Mouse (Mus musculus): Measurements from ENCODE around the gene Cds2. TPM values are rescaled to one million over a fixed set of nuclear protein-coding genes. Genes with fewer than 3 reads are reported as not detected.
"Not testable (repeated sequence)": the region's sequence is repeated elsewhere in the genome, so short reads cannot be mapped to it uniquely, and the experiment has no call there.

Cds2 gene
- 17.1 and 20.7 TPM in 2 replicates for polyA plus RNA-seq (2014; fragmentation: Nextera tagmentation; extraction: Ambion mirVana)

DNA sequence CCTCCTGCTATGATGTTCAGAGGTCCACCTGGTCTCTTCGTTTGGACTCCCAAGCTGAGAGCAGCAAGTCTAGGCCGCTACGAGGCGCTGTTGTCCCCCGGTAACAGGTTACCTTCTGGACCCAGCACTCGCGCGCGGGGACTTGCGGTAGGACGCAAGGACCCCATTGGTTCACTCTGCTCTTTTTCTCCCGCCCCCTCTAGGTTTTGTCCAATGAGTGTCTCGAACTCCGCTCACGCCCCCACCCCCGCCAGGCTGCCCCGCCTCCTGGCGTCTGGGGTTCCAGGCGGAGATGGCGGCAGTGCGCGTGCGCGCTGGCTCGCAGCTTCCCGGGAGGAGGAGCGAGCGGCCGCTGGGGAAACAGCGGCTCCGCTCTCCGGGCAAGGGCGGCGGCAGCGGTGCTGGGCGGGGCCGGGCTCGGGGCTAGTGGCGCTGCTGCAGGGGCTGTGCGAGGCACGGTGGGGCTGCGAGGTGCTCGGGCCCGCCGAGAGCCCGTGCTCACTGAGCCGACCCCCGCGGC, at the start of gene Cds2:
TSS of gene Cds2 (plus strand) at position 270 of the 520 bp plus-strand sequence.
- peak; percentile 98 for ATAC-seq (ENCODE audit: insufficient read depth)
- TF ChIP-seq CTCF (IDR thresholded peaks at IDR 0.05; ENCODE audit: low read depth), result peak; percentile 83
- Histone ChIP-seq H3K27me3 (ENCODE audit: insufficient read depth, low read length) (no peaks in the 10 kb centered on the region), H3K9me3 (ENCODE audit: low read depth, low read length) (no peaks in the 10 kb centered on the region), H3K9ac (peak within 1 kb of the TSS; percentile 86), H3K4me1 (ENCODE audit: insufficient read depth) (peaks cover 6% of the 10 kb centered on the region; the same call in 1 of the 2 replicates), H3K4me3 (ENCODE audit: low read depth, low read length) (peak within 1 kb of the TSS; percentile 90), H3K36me3 (ENCODE audit: insufficient read depth) (no peaks in the 10 kb centered on the region), H3K4me2 (peak within 1 kb of the TSS; percentile 80), H3K27ac (ENCODE audit: low read depth) (peak within 1 kb of the TSS; percentile 75; the same call in 1 of the 2 replicates)
- WGBS, result under 1% methylated on average over 49 of the region's 49 CpGs
- DNase-seq, result peak; percentile 99

DNA sequence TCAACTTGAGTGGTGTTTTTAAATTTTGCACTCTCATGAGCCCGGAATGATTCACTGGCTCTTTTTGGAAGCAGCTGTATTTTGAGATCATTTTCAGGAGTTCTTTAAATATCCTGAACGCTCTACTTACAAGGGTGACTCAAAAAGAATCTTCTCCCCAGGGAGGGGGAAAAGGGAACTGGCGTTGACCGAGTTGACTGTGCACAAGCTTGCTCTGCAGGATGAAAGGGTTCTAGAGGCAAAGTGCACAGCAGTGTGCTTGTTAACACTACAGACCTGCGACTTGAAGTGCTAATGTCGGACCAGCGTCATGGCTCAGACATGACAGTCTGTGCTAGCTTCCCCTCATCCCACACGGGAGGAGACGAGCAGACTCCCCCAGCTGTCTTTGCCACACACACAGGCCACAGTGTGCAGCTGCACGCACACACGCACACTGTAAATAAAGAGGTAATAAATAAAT, 41.3 kb upstream of the Cds2 start:
- no peak overlapping the region for H3K9ac ChIP-seq
- no peak overlapping the region for H3K4me2 ChIP-seq
- 33% methylated on average over 11 of the region's 11 CpGs for WGBS
- ATAC-seq (ENCODE audit: insufficient read depth) (no peak), DNase-seq (peak; percentile 19)
- no peaks in the 10 kb centered on the region for H3K36me3 ChIP-seq (ENCODE audit: insufficient read depth)
- H3K9me3 ChIP-seq (ENCODE audit: low read depth, low read length), result no peaks in the 10 kb centered on the region
- no peak overlapping the region for H3K4me3 ChIP-seq (ENCODE audit: low read depth, low read length)
- no peaks in the 10 kb centered on the region for H3K4me1 ChIP-seq (ENCODE audit: insufficient read depth)
- no peak overlapping the region for H3K27ac ChIP-seq (ENCODE audit: low read depth)
- TF ChIP-seq CTCF (IDR thresholded peaks at IDR 0.05; ENCODE audit: low read depth), result no peak
- H3K27me3 ChIP-seq (ENCODE audit: insufficient read depth, low read length), result no peaks in the 10 kb centered on the region

DNA sequence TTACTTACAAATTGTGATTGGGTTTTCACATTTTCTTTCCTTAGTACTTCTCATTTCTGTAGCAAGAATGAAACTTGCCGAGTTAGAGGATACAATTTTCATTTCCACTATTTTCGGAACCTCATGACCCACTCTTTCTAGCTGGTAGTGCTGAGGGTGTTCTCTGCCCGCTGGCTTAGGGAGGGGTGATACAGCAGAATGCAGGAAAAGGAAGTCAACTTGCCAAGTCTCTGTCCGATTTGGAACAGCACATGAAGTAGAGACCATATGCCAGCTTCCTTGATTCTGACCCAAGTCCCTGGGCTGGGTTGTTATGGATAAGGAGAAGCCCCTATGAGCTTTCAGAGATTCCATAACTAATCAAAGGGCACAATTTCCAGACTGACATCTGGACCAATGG, 38.6 kb upstream of the Cds2 start:
- Histone ChIP-seq H3K27ac (ENCODE audit: low read depth) (no peak overlapping the region), H3K4me1 (ENCODE audit: insufficient read depth) (no peaks in the 10 kb centered on the region), H3K4me3 (ENCODE audit: low read depth, low read length) (no peak overlapping the region), H3K36me3 (ENCODE audit: insufficient read depth) (no peaks in the 10 kb centered on the region), H3K4me2 (no peak overlapping the region), H3K27me3 (ENCODE audit: insufficient read depth, low read length) (no peaks in the 10 kb centered on the region), H3K9ac (no peak overlapping the region), H3K9me3 (ENCODE audit: low read depth, low read length) (no peaks in the 10 kb centered on the region)
- 84% methylated on average over 4 of the region's 4 CpGs for WGBS
- TF ChIP-seq CTCF (IDR thresholded peaks at IDR 0.05; ENCODE audit: low read depth), result no peak
- no peak for ATAC-seq (ENCODE audit: insufficient read depth)
- no peak for DNase-seq

DNA sequence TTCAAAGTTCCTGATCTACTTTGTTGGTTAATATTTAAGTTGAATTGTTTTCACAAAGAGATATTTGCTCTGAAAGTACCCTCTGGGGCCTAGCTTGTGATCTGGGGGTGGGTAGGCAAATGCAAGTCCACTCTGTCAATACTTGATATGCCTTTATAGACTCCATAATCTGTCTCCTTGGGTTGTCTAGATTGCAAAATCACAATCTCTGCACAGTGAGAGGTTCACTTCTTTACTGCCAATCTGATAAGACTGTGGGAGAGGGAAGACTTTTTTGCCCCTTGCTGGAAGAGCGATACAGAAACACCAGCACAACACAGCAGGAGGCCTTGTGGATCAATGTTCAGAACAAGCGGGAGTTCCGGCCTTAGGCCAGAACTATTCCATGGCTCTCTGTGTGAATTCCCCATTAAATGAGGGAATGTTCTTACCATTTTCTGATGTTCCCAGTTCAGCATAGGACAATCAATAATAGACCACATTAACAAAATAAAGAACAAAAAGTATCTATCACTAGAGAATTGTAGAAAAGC, 30.5 kb upstream of the Cds2 start:
- Histone ChIP-seq H3K9me3 (ENCODE audit: low read depth, low read length) (no peaks in the 10 kb centered on the region), H3K27me3 (ENCODE audit: insufficient read depth, low read length) (no peaks in the 10 kb centered on the region), H3K36me3 (ENCODE audit: insufficient read depth) (no peaks in the 10 kb centered on the region), H3K4me2 (no peak overlapping the region), H3K4me1 (ENCODE audit: insufficient read depth) (no peaks in the 10 kb centered on the region), H3K27ac (ENCODE audit: low read depth) (no peak overlapping the region), H3K9ac (no peak overlapping the region), H3K4me3 (ENCODE audit: low read depth, low read length) (no peak overlapping the region)
- TF ChIP-seq CTCF (IDR thresholded peaks at IDR 0.05; ENCODE audit: low read depth), result no peak
- DNase-seq (no peak), ATAC-seq (ENCODE audit: insufficient read depth) (no peak)
- 89% methylated on average over 3 of the region's 3 CpGs for WGBS

DNA sequence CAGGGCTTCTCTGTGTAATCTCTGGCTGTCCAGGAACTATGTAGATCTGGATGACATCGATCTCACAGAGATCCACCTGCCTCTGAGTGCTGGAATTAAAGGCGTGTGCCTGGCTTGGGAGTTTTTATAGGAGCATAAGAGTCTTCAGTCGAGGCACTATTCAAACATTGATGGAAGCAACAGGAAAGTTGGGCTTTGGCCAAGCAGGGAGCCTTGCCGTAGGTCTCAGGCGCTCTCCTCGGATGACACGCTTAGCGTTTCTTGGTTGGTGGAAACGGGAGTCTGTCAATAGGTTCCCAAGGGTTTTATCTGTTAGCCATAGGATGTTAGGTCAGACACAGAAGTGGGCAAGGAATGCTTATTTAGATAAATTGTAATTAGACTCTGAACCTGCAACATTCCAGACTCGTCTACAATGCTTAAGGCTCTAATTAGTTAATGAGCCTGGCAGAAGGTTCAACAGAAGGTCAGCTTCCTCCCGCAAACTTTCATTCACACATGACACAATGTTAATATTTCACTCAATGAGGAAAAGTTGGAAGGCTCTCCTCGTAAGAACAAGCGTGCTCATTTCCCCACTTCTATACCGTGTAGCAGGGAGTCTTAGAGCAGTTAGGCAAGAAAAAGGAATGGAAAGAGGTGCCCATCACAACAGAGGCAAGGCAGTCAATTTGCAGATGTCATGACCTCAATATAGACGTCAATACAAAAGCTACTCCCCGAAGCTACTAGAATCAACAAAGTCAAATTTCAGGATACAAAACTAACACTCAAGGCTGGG, 28.8 kb upstream of the Cds2 start:
- TF ChIP-seq CTCF (IDR thresholded peaks at IDR 0.05; ENCODE audit: low read depth), result no peak
- Histone ChIP-seq H3K27ac (ENCODE audit: low read depth) (no peak overlapping the region), H3K4me2 (no peak overlapping the region), H3K9ac (no peak overlapping the region), H3K4me1 (ENCODE audit: insufficient read depth) (no peaks in the 10 kb centered on the region), H3K4me3 (ENCODE audit: low read depth, low read length) (no peak overlapping the region), H3K36me3 (ENCODE audit: insufficient read depth) (no peaks in the 10 kb centered on the region), H3K9me3 (ENCODE audit: low read depth, low read length) (no peaks in the 10 kb centered on the region), H3K27me3 (ENCODE audit: insufficient read depth, low read length) (no peaks in the 10 kb centered on the region)
- WGBS, result 47% methylated on average over 16 of the region's 16 CpGs
- DNase-seq (no peak), ATAC-seq (ENCODE audit: insufficient read depth) (no peak)

DNA sequence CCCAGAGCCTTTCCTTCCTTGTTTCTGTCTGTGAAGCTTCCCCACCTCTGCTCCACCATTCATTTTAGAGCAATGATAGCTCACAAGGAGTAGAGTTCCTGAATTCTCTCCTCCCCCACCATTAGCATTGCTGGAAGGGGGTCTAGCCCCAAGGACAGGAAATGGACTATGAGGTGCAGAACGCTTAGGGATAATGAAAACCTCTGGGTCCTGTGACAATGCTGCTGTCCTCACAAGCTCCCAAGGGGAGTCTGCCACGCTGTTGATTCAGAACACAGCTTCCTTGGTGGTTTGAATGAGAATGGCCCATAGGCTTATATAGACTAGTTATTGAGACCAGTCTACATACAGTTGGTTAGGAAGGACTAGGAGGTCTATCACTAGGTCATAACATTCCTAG, 27.7 kb upstream of the Cds2 start:
- ATAC-seq (ENCODE audit: insufficient read depth), result no peak
- 38% methylated on average over 2 of the region's 2 CpGs for WGBS
- TF ChIP-seq CTCF (IDR thresholded peaks at IDR 0.05; ENCODE audit: low read depth), result no peak

DNA sequence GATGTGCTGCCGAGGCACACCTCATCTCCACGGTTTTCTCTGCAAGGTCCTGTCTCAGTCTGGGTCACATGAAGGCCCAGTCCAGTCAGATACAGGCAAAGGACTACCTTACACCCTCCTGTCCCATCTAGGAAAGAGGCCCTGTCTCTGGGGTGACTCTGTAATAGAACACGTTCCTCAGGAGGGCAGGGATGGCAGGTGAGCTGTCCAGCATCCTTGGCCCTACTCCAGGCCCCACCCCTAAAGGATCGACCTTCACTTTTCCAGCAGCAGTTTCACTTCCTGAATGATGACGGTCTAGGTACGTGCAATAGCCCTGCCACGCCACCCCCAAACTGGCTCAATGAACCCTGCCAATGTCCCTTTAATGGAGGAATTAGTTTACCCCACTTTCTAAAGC, 27.0 kb upstream of the Cds2 start:
- ATAC-seq (ENCODE audit: insufficient read depth), result no peak

More for the DNA sequence above, 27.7 kb upstream of the Cds2 start:
- no peaks in the 10 kb centered on the region for H3K4me1 ChIP-seq (ENCODE audit: insufficient read depth)
- H3K9ac ChIP-seq, result no peak overlapping the region
- H3K4me3 ChIP-seq (ENCODE audit: low read depth, low read length), result no peak overlapping the region
- no peaks in the 10 kb centered on the region for H3K9me3 ChIP-seq (ENCODE audit: low read depth, low read length)
- no peak overlapping the region for H3K27ac ChIP-seq (ENCODE audit: low read depth)
- H3K36me3 ChIP-seq (ENCODE audit: insufficient read depth), result no peaks in the 10 kb centered on the region
- no peak overlapping the region for H3K4me2 ChIP-seq
- no peak for DNase-seq
- no peaks in the 10 kb centered on the region for H3K27me3 ChIP-seq (ENCODE audit: insufficient read depth, low read length)

DNA sequence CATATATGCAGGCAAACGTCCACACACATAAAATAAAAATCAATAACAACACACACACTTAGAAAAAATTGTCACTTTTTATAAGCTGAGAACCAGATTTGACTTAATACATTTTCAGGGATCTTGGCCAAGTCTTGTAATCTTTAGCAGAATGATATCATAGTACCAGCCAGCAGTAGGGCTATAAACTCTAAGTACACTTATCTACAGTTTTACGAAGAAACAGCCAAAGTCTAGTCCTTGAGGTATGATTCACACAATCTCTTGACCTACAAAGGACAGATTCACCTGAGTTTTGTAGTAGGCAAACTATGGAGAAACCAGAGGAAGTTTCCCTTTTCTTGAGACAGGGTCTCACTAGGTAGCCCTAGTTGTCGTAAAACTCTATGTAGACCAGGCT, 23.5 kb upstream of the Cds2 start:
- H3K9me3 ChIP-seq (ENCODE audit: low read depth, low read length); H3K4me2 ChIP-seq; DNase-seq; H3K4me3 ChIP-seq (ENCODE audit: low read depth, low read length); H3K4me1 ChIP-seq (ENCODE audit: insufficient read depth); ATAC-seq (ENCODE audit: insufficient read depth); H3K9ac ChIP-seq; H3K27me3 ChIP-seq (ENCODE audit: insufficient read depth, low read length); H3K27ac ChIP-seq (ENCODE audit: low read depth): not testable (repeated sequence)
- 83% methylated on average over 3 of the region's 3 CpGs for WGBS
- H3K36me3 ChIP-seq (ENCODE audit: insufficient read depth), result peaks cover 17% of the 10 kb centered on the region

More for the DNA sequence above, 27.0 kb upstream of the Cds2 start:
- Histone ChIP-seq H3K4me3 (ENCODE audit: low read depth, low read length) (no peak overlapping the region), H3K9me3 (ENCODE audit: low read depth, low read length) (no peaks in the 10 kb centered on the region), H3K4me2 (no peak overlapping the region), H3K27ac (ENCODE audit: low read depth) (no peak overlapping the region), H3K27me3 (ENCODE audit: insufficient read depth, low read length) (no peaks in the 10 kb centered on the region), H3K4me1 (ENCODE audit: insufficient read depth) (no peaks in the 10 kb centered on the region), H3K36me3 (ENCODE audit: insufficient read depth) (no peaks in the 10 kb centered on the region), H3K9ac (no peak overlapping the region)
- 58% methylated on average over 7 of the region's 7 CpGs for WGBS
- DNase-seq, result no peak
- TF ChIP-seq CTCF (IDR thresholded peaks at IDR 0.05; ENCODE audit: low read depth), result no peak

All from lung, embryonic 14.5 days (tissue).